In the genomic region with DNA sequence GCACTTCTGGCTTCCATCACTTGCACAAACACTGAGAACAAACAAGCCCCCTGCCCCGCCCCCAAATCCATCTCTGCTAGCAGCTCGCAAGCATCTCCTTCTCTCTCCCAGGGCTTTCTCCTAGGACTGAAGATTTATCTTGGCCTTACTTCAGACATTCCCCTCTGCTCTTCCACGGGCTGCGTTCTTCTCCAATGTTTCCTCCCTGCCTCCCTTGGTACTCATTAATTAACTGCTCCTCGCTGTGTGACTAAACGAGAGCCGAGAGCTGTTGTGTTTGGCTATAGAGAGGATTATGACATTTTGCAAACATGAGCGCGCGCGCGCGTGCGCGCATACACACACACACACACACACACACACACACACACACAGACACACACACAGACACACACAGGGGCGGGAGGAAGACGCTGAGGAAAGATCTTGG, we compare ENCODE assay signal across 9 mouse cellular contexts.
A peak's percentile ranks its signal among the peaks of the same experiment; 100 is the strongest.
DNase-seq lines count a peak whose midpoint lies in the region; ATAC-seq and TF ChIP-seq lines count a peak whose summit lies in the region.
"Had no signal": no experiment of that assay in that cellular context is flagged by ENCODE, and none has a peak within 500 bp of the region (broad histone marks: within the 10 kb centered on the region; RNA-seq: fewer than 3 reads in every experiment).

No protein-coding gene starts in this region.

- peak overlapping the region; percentile 81; the same call in 1 of the 2 replicates for H3K27ac ChIP-seq in layer of hippocampus, adult 2 months
- H3K27ac ChIP-seq in forebrain, postnatal 0 days (ENCODE audit: low read depth, low read length), result peak overlapping the region; percentile 50
- no peak overlapping the region for H3K27ac ChIP-seq in intestine, postnatal 0 days (ENCODE audit: low read depth, low read length)
- peak overlapping the region; percentile 43; the same call in 1 of the 2 replicates for H3K27ac ChIP-seq in midbrain, postnatal 0 days (ENCODE audit: low read depth, low read length)

- H3K36me3 ChIP-seq in forebrain, postnatal 0 days (ENCODE audit: insufficient read depth), result no peaks in the 10 kb centered on the region
- H3K36me3 ChIP-seq in intestine, postnatal 0 days (ENCODE audit: control insufficient read depth, insufficient read depth), result no peaks in the 10 kb centered on the region
- H3K36me3 ChIP-seq in midbrain, postnatal 0 days (ENCODE audit: insufficient read depth, low read length), result no peaks in the 10 kb centered on the region

- ATAC-seq in forebrain, postnatal 0 days, result peak; percentile 69
- 0 out of 2 replicates have a peak, but pooled peaks have one; percentile 25 for ATAC-seq in intestine, postnatal 0 days
- peak; percentile 59 for ATAC-seq in midbrain, postnatal 0 days (ENCODE audit: low FRiP score)

- H3K9ac ChIP-seq in forebrain, postnatal 0 days, result peak overlapping the region; percentile 44
- no peak overlapping the region for H3K9ac ChIP-seq in intestine, postnatal 0 days (ENCODE audit: low read depth, low read length)
- H3K9ac ChIP-seq in midbrain, postnatal 0 days (replicated peaks; ENCODE audit: low read length, poor library complexity, severe bottlenecking), result peak overlapping the region; percentile 39; the same call in 1 of the 2 replicates

- no peak for TF ChIP-seq CTCF in layer of hippocampus, adult 2 months (conservative IDR thresholded peaks at IDR 0.05)
- no peak for TF ChIP-seq CTCF in forebrain, postnatal 0 days (IDR thresholded peaks at IDR 0.05; ENCODE audit: low read depth)
- TF ChIP-seq CTCF in intestine, postnatal 0 days (IDR thresholded peaks at IDR 0.05; ENCODE audit: low read depth), result no peak
- TF ChIP-seq CTCF in midbrain, postnatal 0 days (IDR thresholded peaks at IDR 0.05), result no peak

- 0 out of 2 replicates have a peak, but pooled peaks cover 3% of the 10 kb centered on the region for H3K4me1 ChIP-seq in forebrain, postnatal 0 days (ENCODE audit: insufficient read depth)
- no peaks in the 10 kb centered on the region for H3K4me1 ChIP-seq in intestine, postnatal 0 days (replicated peaks; ENCODE audit: control insufficient read depth, insufficient read depth, low read length)
- peaks cover 10% of the 10 kb centered on the region for H3K4me1 ChIP-seq in midbrain, postnatal 0 days (ENCODE audit: insufficient read depth, low read length)

- H3K4me2 ChIP-seq in forebrain, postnatal 0 days (ENCODE audit: low read depth), result peak overlapping the region; percentile 52
- peak overlapping the region; percentile 40 for H3K4me2 ChIP-seq in intestine, postnatal 0 days (replicated peaks; ENCODE audit: low read depth)
- peak overlapping the region; percentile 50 for H3K4me2 ChIP-seq in midbrain, postnatal 0 days (ENCODE audit: low read depth, low read length, poor library complexity, severe bottlenecking)

- H3K4me3 ChIP-seq in layer of hippocampus, adult 2 months, result peak overlapping the region; percentile 36; the same call in 1 of the 2 replicates
- H3K4me3 ChIP-seq in forebrain, postnatal 0 days (ENCODE audit: low read depth, low read length), result peak overlapping the region; percentile 30
- no peak overlapping the region for H3K4me3 ChIP-seq in intestine, postnatal 0 days (ENCODE audit: low read depth, low read length)
- peak overlapping the region; percentile 29 for H3K4me3 ChIP-seq in midbrain, postnatal 0 days (ENCODE audit: low read depth, low read length)
- H3K4me3 ChIP-seq: erythroblast, embryonic 14.5 days had no signal

- no peaks in the 10 kb centered on the region for H3K27me3 ChIP-seq in forebrain, postnatal 0 days (ENCODE audit: insufficient read depth, low read length)
- H3K27me3 ChIP-seq in intestine, postnatal 0 days (replicated peaks; ENCODE audit: control insufficient read depth, insufficient read depth, low read length), result no peaks in the 10 kb centered on the region
- no peaks in the 10 kb centered on the region for H3K27me3 ChIP-seq in midbrain, postnatal 0 days (ENCODE audit: insufficient read depth, low read length)

- 3% methylated on average over 17 of the region's 17 CpGs for WGBS in forebrain, postnatal 0 days
- WGBS in intestine, postnatal 0 days, result 7% methylated on average over 17 of the region's 17 CpGs
- WGBS in midbrain, postnatal 0 days, result 8% methylated on average over 17 of the region's 17 CpGs

- DNase-seq in layer of hippocampus, adult 2 months (ENCODE audit: low spot score in 2 of 2), result peak in 1 of 2 experiments; percentile 21
- DNase-seq in layer of hippocampus, postnatal 36 days, result no peak
- DNase-seq in forebrain, postnatal 0 days, result peak; percentile 72
- peak; percentile 23 for DNase-seq in liver
- peak; percentile 76 for DNase-seq in midbrain, postnatal 0 days (ENCODE audit: low spot score)
- DNase-seq in thymus, postnatal 36 days, result no peak
- no peak for DNase-seq in spleen, postnatal 4 days (ENCODE audit: low spot score in 2 of 2)

- H3K9me3 ChIP-seq in forebrain, postnatal 0 days (ENCODE audit: low read length), result no peaks in the 10 kb centered on the region
- H3K9me3 ChIP-seq in intestine, postnatal 0 days (ENCODE audit: control insufficient read depth), result no peaks in the 10 kb centered on the region
- no peaks in the 10 kb centered on the region for H3K9me3 ChIP-seq in midbrain, postnatal 0 days (ENCODE audit: low read length)

Comparison
In these comparisons a context has a peak if more than half of its experiments do, and no peak if none do; other contexts are left out.
1. DNase-seq: peak in forebrain, postnatal 0 days (single experiment), liver (single experiment) and midbrain, postnatal 0 days (single experiment); none in layer of hippocampus, postnatal 36 days (0 of 2), thymus, postnatal 36 days (0 of 2) and spleen, postnatal 4 days (0 of 2).
2. Peak in every context shown above with its lines, with median percentiles within 50 percentile points of each other: ATAC-seq and H3K4me2 ChIP-seq.